Mouse (Mus musculus) forebrain, embryonic 16.5 days (tissue): ENCODE data around the gene Ppp2r5d. TPM values are rescaled to one million over a fixed set of nuclear protein-coding genes. Genes with fewer than 3 reads are reported as not detected.
A peak's percentile ranks its signal among the peaks of the same experiment; 100 is the strongest.

ENCODE experiments used
- ATAC-seq: fragments of 200-750 bp; cut with Nextera tagmentation; 2 replicates; pipeline ENCODE4 v1.8.0; 2017; ENCODE audit warnings: mild to moderate bottlenecking, moderate library complexity
- H3K27ac ChIP-seq: fragments of 300-500 bp; sonication (generic); 2 replicates; pipeline ENCODE4 v1.5.1; 2014; ENCODE audit warnings: low read length, control low read depth
- H3K27me3 ChIP-seq: fragments of 300-500 bp; sonication (generic); replicated peaks from 2 replicates; pipeline ENCODE4 v1.6.1; 2014; ENCODE audit warnings: low read length; ENCODE audit not compliant: control insufficient read depth, insufficient read depth
- H3K36me3 ChIP-seq: fragments of 300-500 bp; sonication (generic); 2 replicates; pipeline ENCODE4 v1.6.1; 2014; ENCODE audit not compliant: control insufficient read depth, insufficient read depth
- H3K4me1 ChIP-seq: fragments of 300-500 bp; sonication (generic); replicated peaks from 2 replicates; pipeline ENCODE4 v1.6.1; 2014; ENCODE audit warnings: low read length; ENCODE audit not compliant: control insufficient read depth, insufficient read depth
- H3K4me2 ChIP-seq: fragments of 300-500 bp; sonication (generic); 2 replicates; pipeline ENCODE4 v1.6.1; 2014; ENCODE audit warnings: mild to moderate bottlenecking, low read length, control low read depth
- H3K4me3 ChIP-seq: fragments of 300-500 bp; sonication (generic); replicated peaks from 2 replicates; pipeline ENCODE4 v1.5.1; 2014; ENCODE audit warnings: mild to moderate bottlenecking, low read length, control low read depth
- H3K9ac ChIP-seq: fragments of 300-500 bp; sonication (generic); replicated peaks from 2 replicates; pipeline ENCODE4 v1.6.1; 2014; ENCODE audit warnings: low read depth, low read length, control low read depth
- H3K9me3 ChIP-seq: fragments of 300-500 bp; sonication (generic); 2 replicates; pipeline ENCODE4 v1.6.1; 2016; ENCODE audit warnings: low read length; ENCODE audit not compliant: control insufficient read depth
- WGBS: fragments of 180-500 bp; shearing (Covaris S2); extraction: QIAGEN DNeasy Blood & Tissue Kit; methylation state at CpG from one replicate; pipeline ENCODE4 v1.1.7; 2014; 5-methylcytosine and 5-hydroxymethylcytosine counted together
- polyA plus RNA-seq: library from polyadenylated mRNA; unstranded; fragments of >200 nt; fragmentation: Nextera tagmentation; extraction: Ambion mirVana; gene quantifications from 2 replicates; pipeline ENCODE4 v1.2.1, GENCODE M21; 2015

Ppp2r5d gene
- polyA plus RNA-seq: 87.5 and 96.6 TPM in 2 replicates

DNA sequence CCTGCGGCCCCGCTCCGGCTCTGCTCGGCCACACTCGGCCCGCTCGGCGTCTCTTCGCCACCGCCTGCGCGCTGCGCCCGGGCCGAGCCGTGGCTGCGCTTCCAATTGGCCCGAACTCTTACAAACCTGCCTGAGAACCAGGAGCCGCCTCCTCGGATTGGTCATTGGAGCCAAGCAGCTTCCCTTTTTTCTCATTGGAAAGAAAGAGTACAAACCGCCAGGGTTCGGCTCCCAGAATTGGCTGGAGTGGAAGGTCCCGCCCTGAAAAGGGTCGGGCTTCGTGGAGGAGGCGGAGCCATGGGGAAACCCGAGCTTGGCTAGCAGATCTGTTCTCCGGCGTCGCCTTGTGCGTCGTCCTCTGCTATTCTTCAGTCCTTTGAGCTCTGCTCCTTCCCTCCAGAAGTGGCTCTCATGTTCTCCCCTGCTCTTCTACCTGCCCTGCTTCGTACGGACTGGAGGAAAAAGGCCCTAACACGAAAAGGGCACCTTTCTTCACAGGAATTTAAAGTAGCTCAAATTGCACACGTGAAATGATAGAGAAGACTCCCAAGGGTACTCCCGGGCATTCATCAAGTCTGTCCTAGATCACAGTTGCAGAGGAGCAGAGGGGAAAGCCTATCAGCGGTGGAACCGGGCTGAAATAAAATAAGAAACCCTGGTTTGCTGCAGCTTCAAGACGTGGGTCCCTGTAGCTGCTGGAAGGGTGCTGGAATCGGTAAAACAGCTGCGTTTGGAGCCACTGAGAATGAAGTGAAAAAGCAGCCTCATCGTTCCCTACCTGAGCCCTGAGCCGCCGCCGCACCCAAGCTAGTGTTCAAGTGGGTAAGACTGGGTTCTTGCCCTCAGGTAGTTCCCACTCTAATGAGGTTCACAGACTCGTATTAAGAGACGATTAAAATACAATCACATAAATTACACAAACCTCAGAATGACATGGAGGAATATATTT is at the start of gene Ppp2r5d:
TSS of gene Ppp2r5d (minus strand) at position 225 of the 949 bp plus-strand sequence.
- Histone ChIP-seq H3K9me3 (no peaks in the 10 kb centered on the region), H3K4me1 (peaks cover 29% of the 10 kb centered on the region), H3K9ac (peak within 1 kb of the TSS; percentile 95), H3K4me2 (peak within 1 kb of the TSS; percentile 74), H3K36me3 (no peaks in the 10 kb centered on the region), H3K4me3 (peak within 1 kb of the TSS; percentile 92), H3K27ac (peak within 1 kb of the TSS; percentile 88), H3K27me3 (no peaks in the 10 kb centered on the region)
- peak; percentile 96 for ATAC-seq
- under 1% methylated on average over 48 of the region's 48 CpGs for WGBS

DNA sequence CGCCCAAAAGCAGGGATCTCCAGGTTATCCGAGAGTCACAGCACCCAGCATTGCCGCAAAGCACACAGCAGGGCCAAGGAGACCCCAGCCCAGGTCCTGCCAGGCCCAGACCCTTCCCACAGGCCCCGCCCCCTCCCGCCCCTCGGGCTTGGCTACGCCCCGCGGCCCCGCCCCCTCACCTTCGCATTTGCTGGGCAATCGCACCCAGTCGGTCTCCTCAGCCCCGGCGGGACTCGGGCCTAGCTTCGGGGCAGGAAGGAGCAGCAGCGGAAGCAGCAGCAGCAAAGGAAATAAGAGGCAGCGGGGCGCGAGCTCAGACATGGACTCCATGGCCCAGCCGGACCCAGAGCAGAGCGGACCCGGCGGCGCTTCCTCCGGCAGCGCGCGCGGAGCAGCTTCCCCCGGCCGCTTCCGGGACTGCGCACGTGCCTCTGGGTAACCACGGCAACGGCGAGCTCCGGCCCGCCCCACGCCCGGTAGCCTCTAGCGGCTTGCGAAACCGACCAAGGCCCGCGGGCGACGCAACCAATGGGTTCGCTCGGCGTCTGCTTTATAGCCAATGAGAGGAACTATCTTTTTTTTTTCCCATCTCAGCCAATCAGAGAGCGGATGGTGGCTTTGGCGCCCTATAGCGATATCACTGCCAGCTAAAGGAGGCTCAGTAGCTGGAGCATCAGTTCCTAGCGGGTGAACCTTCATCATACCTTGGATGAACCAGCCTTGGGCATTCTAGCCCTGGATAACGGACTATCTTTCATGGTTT is 47.1 kb upstream of the Ppp2r5d start, which contains the start of gene Cnpy3:
TSS of gene Cnpy3 (minus strand) at position 421 of the 763 bp plus-strand sequence.
- H3K36me3 ChIP-seq: no peaks in the 10 kb centered on the region
- peak within 1 kb of the TSS; percentile 89 for H3K27ac ChIP-seq
- H3K4me3 ChIP-seq: peak within 1 kb of the TSS; percentile 91
- peak; percentile 99 for ATAC-seq
- WGBS: 0% methylated on average over 52 of the region's 58 CpGs
- peak within 1 kb of the TSS; percentile 70 for H3K4me2 ChIP-seq
- H3K9ac ChIP-seq: peak within 1 kb of the TSS; percentile 68
- H3K27me3 ChIP-seq: no peaks in the 10 kb centered on the region
- H3K9me3 ChIP-seq: no peaks in the 10 kb centered on the region
- H3K4me1 ChIP-seq: peaks cover 17% of the 10 kb centered on the region

DNA sequence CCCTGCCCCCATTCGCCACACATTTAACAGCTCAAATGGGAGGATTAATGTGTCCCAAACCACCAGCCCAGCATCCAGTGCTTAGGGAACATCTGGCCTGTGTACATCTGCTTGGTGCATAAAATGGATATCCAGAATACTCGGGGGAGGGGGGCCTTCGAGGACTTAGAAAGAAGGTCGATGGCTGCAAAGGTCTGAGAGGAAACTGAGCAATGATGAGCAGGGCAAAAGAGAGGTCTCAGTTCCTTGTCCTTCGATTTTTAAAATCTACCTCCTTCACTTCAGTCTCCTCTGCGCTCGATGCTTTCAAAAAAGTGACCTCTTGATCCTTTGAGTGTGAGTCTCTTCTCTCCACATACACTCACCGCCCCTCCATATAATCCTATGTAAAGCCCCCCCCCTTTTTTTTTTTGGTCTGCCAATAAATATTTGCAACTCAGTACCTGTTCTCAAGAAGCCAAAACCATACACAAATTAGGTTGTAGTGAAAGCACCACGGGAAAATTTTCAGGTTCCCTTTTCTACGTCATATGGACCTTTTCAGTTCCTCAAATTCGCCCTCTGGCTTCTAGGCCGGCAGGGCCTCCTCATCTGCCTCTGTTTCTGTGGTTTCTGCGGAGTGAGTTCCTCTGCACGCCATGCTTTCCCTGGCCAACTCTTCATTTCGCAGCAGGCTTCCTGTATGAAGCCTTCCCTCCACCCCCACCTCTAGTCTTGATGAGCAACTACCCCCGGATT is 46.3 kb upstream of the Ppp2r5d start:
- no peaks in the 10 kb centered on the region for H3K9me3 ChIP-seq
- H3K9ac ChIP-seq: peak overlapping the region; percentile 68
- H3K4me2 ChIP-seq: peak overlapping the region; percentile 70
- H3K27me3 ChIP-seq: no peaks in the 10 kb centered on the region
- peak overlapping the region; percentile 91 for H3K4me3 ChIP-seq
- ATAC-seq: no peak
- H3K36me3 ChIP-seq: no peaks in the 10 kb centered on the region
- 30% methylated on average over 16 of the region's 16 CpGs for WGBS
- H3K27ac ChIP-seq: peak overlapping the region; percentile 89
- peaks cover 17% of the 10 kb centered on the region for H3K4me1 ChIP-seq

DNA sequence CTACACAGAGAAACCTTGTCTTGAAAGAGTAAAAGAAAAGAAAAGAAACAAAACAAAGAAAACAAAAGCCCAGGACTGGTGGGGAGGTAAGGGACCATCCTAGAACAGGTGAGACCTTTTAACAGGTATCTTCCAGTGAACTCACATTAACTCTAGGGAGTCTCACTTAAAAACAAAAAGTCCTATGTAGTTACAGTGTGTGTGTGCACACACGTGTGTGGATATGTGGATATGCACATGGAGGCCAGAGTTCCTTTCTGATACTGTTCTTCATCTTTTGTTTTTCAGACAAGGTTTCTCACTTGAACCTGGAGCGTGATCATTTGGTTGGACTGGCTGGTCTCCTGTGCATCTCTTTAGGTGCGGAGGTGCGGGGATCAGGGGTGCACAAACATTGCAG is 45.7 kb upstream of the Ppp2r5d start:
- Histone ChIP-seq H3K9ac (no peak overlapping the region; the same call in 1 of the 2 replicates), H3K9me3 (no peaks in the 10 kb centered on the region), H3K4me1 (peaks cover 17% of the 10 kb centered on the region), H3K27ac (no peak overlapping the region), H3K27me3 (no peaks in the 10 kb centered on the region), H3K4me3 (no peak overlapping the region), H3K4me2 (no peak overlapping the region), H3K36me3 (no peaks in the 10 kb centered on the region; the same call in 1 of the 2 replicates)
- 95% methylated on average over 4 of the region's 4 CpGs for WGBS
- ATAC-seq: no peak

GRCm38 (mm10) chr17:46749282-46749681 is 44.4 kb upstream of the Ppp2r5d start:
- H3K4me2 ChIP-seq: no peak overlapping the region
- H3K4me1 ChIP-seq: peaks cover 17% of the 10 kb centered on the region
- H3K36me3 ChIP-seq: no peaks in the 10 kb centered on the region; the same call in 1 of the 2 replicates
- no peaks in the 10 kb centered on the region for H3K27me3 ChIP-seq
- WGBS: 91% methylated on average over 5 of the region's 5 CpGs
- no peak overlapping the region for H3K9ac ChIP-seq
- H3K27ac ChIP-seq: no peak overlapping the region
- H3K9me3 ChIP-seq: no peaks in the 10 kb centered on the region
- H3K4me3 ChIP-seq: no peak overlapping the region
- no peak for ATAC-seq

DNA sequence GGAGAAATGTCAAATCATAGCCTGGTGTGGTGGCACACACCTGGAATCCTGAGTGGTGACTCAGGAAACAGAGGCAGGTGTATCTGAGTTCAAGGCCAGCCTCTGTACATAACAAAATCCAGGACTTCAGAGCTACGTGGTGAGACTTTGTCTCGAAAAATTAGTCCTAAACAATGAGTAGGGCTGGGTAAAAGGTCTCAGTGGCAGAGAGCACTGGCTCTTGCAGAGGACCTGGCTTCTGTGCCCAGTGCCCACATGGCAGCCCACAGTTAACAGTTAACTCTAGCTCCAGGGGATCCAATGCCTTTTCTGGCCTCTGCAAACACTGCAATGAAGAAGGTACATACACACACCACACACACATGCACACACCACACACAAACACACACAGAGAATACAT is 42.9 kb upstream of the Ppp2r5d start:
- Histone ChIP-seq H3K4me3 (no peak overlapping the region), H3K36me3 (peaks cover 1% of the 10 kb centered on the region; the same call in 1 of the 2 replicates), H3K27ac (no peak overlapping the region), H3K4me1 (peaks cover 17% of the 10 kb centered on the region), H3K4me2 (no peak overlapping the region), H3K27me3 (no peaks in the 10 kb centered on the region), H3K9ac (no peak overlapping the region), H3K9me3 (no peaks in the 10 kb centered on the region)
- no peak for ATAC-seq
- WGBS: 89% methylated on average over 2 of the region's 2 CpGs

DNA sequence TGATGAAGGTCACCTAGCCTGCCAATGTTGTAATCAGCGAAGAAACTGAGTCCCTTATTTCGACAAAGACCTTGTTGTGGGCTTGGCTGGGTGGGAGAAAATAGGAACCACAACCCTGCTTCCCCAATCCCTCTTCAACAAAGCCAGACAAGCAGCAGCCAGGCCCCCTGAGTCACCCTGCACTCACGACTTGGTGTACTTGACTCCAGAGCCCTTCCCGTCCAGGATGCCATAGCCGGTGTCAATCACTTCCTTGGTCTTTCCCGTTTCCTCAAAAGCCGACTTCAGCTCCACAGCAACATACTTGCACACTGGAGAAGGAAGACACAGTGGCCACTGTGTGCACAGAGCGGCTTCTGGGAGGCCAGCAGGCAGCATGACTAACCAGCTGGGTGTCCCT is 42.3 kb upstream of the Ppp2r5d start:
- no peak for ATAC-seq
- H3K4me1 ChIP-seq: peaks cover 13% of the 10 kb centered on the region
- H3K4me2 ChIP-seq: no peak overlapping the region
- H3K27ac ChIP-seq: no peak overlapping the region
- H3K27me3 ChIP-seq: no peaks in the 10 kb centered on the region
- peaks cover 4% of the 10 kb centered on the region; the same call in 1 of the 2 replicates for H3K36me3 ChIP-seq
- H3K4me3 ChIP-seq: no peak overlapping the region
- H3K9me3 ChIP-seq: no peaks in the 10 kb centered on the region
- 90% methylated on average over 8 of the region's 8 CpGs for WGBS
- H3K9ac ChIP-seq: no peak overlapping the region

DNA sequence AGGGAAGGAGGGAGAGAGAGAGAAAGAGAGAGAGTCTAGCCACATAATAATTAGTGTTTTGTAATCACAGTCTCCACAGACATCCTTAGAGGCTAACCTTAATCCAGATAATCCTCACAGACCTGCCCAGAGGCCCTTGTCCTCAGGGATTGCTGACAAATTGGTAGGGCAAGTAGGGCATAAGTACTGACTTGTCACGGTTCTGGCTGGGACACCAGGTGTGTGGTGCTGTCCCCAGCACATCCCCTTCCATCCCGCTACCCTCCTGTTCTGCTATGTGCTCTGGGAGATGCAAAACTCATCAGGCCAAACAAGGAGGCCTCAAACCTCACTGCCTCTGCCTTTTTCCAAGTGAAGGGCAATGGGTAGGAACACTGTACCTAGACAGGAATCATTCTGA is 40.6 kb upstream of the Ppp2r5d start:
- H3K36me3 ChIP-seq: peaks cover 4% of the 10 kb centered on the region; the same call in 1 of the 2 replicates
- H3K27ac ChIP-seq: no peak overlapping the region
- 69% methylated on average over 2 of the region's 2 CpGs for WGBS
- H3K9me3 ChIP-seq: no peaks in the 10 kb centered on the region
- no peak overlapping the region for H3K4me2 ChIP-seq
- no peak for ATAC-seq
- H3K4me3 ChIP-seq: no peak overlapping the region
- peaks cover 4% of the 10 kb centered on the region; the same call in 1 of the 2 replicates for H3K4me1 ChIP-seq
- no peaks in the 10 kb centered on the region for H3K27me3 ChIP-seq
- H3K9ac ChIP-seq: no peak overlapping the region
